Mouse (Mus musculus) retina, adult 2 months (tissue): Measurements from ENCODE around the gene Nans.

ENCODE experiments used
- DNase-seq: peaks from one replicate; pipeline ENCODE4 v3.0.0-alpha.2; 2012; ENCODE audit warnings: low read depth, low spot score

The Nans gene

GRCm38 (mm10) chr4:46489028-46489925 lies at the start of gene Nans:
Nans (plus strand) TSS chr4:46489248.
- DNase-seq = peak; percentile 67

- DNase-seq = no peak
These were observed 46.5 kb upstream of the Nans start for GRCm38 (mm10) chr4:46442501-46442900.

GRCm38 (mm10) chr4:46445237-46445945 lies 43.7 kb upstream of the Nans start:
- DNase-seq = no peak

GRCm38 (mm10) chr4:46447461-46447860 lies 41.6 kb upstream of the Nans start:
- no peak for DNase-seq

GRCm38 (mm10) chr4:46448886-46449285 lies 40.2 kb upstream of the Nans start:
- DNase-seq = no peak

- no peak for DNase-seq
These were observed 39.0 kb upstream of the Nans start for GRCm38 (mm10) chr4:46450020-46450518.

- peak; percentile 71 for DNase-seq
These were observed 38.4 kb upstream of the Nans start, which contains the start of gene Anp32b for GRCm38 (mm10) chr4:46450519-46451131. Anp32b (plus strand) TSS chr4:46450902.

- peak; percentile 41 for DNase-seq
These were observed 37.7 kb upstream of the Nans start for GRCm38 (mm10) chr4:46451240-46451757.

GRCm38 (mm10) chr4:46451758-46452480 lies 37.1 kb upstream of the Nans start:
- peak; percentile 62 for DNase-seq

- no peak for DNase-seq
These were observed 36.6 kb upstream of the Nans start for GRCm38 (mm10) chr4:46452481-46452850.

- no peak for DNase-seq
These were observed 36.0 kb upstream of the Nans start for GRCm38 (mm10) chr4:46452855-46453719.

- no peak for DNase-seq
These were observed 34.8 kb upstream of the Nans start for GRCm38 (mm10) chr4:46454097-46454864.

- DNase-seq = no peak
These were observed 32.3 kb upstream of the Nans start for GRCm38 (mm10) chr4:46456762-46457161.

GRCm38 (mm10) chr4:46457186-46457585 lies 31.9 kb upstream of the Nans start:
- no peak for DNase-seq

GRCm38 (mm10) chr4:46458411-46458810 lies 30.6 kb upstream of the Nans start:
- DNase-seq = no peak

GRCm38 (mm10) chr4:46463130-46463830 lies 25.8 kb upstream of the Nans start:
- DNase-seq = no peak

GRCm38 (mm10) chr4:46465740-46466139 lies 23.3 kb upstream of the Nans start:
- no peak for DNase-seq

- no peak for DNase-seq
These were observed 13.9 kb upstream of the Nans start for GRCm38 (mm10) chr4:46475101-46475500.

GRCm38 (mm10) chr4:46479081-46479480 lies 10.0 kb upstream of the Nans start:
- no peak for DNase-seq
